Mouse (Mus musculus) fibroblast of lung, adult 2 months (primary cell): Measurements from ENCODE around the gene Styx.

Experiments used
- DNase-seq: peaks from one replicate; pipeline ENCODE4 v3.0.0-alpha.2; 2011; ENCODE audit warnings: low read depth

The Styx gene

GRCm38 (mm10) chr14:45438931-45439275 lies 88.0 kb downstream of the Styx start:
- no peak for DNase-seq

DNA sequence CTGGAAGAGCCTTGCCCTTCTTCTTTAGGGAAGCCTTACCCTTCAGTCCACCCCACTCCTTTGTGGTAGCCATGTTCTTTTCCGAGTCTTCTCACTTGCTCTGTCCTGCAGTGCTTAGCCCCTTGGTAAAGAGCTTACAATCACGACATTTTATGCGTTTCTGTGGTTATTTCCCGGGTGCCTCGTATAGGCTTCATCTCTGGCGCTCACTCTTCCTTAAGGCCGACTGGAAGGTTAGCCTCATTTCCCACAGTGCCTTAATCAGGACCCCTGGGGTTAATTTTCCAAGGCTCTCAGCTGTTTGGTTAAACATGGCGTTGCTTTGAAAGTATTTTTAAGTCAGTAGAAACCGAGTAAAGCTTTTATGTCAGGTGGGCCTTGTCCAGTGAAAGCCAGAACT lies 88.5 kb downstream of the Styx start:
- DNase-seq = no peak

- DNase-seq = no peak
These were observed 90.4 kb downstream of the Styx start for GRCm38 (mm10) chr14:45441291-45441690.

DNA sequence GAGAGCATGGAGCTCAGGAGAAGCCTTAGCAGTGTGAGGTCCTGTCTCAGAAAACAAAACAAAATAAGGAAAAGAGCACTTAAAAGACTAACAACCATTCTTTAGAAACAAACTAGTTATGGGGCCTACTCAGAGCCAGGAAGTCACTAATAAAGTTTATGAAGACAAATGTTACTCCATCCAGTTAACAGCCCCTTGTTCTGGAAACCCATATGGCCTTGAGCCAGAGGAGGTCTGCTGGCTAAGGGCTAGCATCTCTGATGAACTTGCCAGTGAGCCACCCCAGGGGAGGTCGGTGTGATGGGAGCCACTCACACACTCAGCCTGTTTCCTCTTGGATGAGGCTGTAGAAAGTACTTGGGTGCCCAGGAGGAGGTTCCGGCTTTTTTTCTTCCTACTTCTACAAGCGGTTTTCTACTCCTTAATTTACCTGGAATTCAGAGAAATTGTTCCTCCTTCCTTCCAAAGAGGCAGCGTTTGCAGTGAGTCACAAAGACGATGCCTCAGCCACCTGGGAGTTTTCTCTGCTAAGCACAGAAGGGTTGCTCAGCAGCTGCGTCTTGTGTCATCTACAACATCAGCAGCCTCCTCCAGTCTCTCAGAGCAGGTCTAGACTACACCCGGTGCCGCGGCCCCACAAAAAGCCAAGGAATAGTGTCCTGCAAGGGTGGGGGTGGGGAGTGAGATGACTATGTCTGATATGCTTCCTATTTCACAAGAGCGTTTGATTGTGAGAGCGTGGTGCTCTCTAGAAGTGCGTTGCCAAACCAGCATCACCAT lies 92.1 kb downstream of the Styx start:
- peak; percentile 37 for DNase-seq

DNA sequence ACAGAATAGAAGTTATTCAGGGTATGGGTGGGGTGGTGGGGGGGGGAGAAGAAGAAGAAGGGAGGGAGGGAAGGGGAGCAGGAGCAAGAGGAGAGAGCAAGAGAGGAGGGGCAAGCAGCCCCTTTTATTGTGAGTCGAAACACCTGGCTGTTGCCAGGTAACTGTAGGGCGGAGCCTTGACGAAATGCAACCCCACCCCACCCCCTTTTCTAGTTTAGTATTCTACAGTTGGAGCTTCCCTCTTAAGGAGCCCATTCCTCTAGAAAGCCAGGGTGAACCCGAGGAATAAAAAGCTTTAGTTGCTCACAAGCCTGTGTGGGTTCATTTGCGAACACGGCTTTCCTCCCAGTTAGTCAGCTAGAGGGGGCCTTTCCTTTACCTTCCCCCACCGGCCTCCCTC lies 94.0 kb downstream of the Styx start:
- DNase-seq = no peak

- DNase-seq = no peak
These were observed 94.6 kb downstream of the Styx start for GRCm38 (mm10) chr14:45445445-45445844.

DNA sequence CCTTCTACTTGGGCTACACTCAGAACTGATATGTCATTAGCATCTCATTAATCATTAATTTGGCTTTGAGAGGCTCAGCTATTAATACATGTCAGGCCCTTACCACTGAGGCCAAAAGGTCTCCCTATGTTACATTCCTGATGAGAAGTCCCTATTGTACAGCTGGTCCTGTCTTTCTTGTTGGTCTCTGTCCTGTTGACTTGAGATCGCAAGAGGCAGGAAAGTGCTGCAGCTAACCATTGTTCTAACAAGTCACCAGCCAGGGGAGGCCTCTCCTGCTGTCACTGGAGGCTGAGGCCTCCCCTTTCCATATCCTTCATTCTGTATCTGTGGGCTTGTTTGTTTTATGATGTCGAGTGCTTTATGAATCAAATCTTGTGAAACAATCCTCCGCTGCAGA lies 95.9 kb downstream of the Styx start:
- no peak for DNase-seq

DNA sequence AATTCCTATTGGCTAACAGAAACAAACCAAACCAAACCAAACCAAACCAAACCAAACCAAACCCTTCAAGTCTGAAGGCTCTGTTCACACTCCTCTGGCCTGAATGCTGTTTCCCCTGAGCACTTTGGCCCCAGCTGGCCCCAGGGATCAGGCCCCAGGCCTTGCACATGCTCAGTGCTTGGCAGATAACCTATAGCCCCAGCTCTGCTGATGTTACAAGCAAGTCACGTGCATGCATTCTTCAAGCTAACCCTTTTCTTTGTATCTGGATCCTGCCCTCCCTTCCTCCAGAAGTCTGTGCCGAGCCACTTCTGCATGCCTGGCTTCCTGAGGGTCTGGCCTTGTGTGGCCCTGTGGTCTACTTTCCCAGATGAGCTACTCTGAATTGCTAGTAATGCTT lies 100.2 kb downstream of the Styx start:
- DNase-seq = no peak

- DNase-seq = no peak
These were observed 101.3 kb downstream of the Styx start for GRCm38 (mm10) chr14:45452148-45452547.

- DNase-seq = no peak
These were observed 102.1 kb downstream of the Styx start for GRCm38 (mm10) chr14:45452861-45453512.

GRCm38 (mm10) chr14:45453538-45454233 lies 102.8 kb downstream of the Styx start:
- DNase-seq = no peak

DNA sequence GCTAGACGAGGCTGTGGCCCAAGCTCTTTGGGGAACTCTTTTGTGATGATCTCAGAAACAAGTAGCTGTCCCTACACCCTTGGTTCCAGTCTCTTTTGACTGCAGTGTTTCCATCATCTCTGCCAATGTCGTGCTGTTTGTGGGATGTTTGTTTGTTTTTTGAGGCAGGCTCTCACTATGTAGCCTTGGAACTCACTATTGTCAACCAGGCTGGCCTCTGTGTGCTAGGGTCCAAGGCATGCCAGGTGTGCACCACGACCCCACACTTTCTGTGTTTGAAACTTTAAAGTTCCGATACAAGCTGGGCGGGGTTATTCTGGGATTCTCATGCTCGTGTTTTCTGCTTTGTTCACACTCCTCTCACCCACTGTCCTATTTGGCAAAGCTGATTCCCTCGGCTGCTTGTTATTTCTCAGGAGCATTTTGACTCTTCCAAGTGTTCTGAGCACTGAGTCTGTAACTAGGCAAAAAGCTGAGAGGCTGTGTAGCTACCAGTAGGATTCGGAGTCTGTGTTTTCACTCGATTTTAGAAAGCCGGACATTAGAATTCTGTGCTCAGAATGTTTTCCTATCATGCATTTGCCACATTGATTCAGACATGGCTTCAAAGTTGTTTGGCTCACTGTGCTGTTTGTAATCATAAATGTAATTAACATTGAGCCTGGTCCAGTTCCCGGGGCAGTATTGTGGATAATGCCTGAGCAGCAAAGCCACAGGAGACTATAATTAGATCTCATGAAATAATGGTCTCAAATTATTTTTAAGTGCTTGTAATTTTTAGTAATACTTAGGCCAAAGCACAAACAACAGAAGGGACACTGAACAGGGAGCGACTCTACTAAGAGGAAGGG lies 105.0 kb downstream of the Styx start:
- no peak for DNase-seq

GRCm38 (mm10) chr14:45456502-45456846 lies 105.6 kb downstream of the Styx start:
- DNase-seq = no peak

DNA sequence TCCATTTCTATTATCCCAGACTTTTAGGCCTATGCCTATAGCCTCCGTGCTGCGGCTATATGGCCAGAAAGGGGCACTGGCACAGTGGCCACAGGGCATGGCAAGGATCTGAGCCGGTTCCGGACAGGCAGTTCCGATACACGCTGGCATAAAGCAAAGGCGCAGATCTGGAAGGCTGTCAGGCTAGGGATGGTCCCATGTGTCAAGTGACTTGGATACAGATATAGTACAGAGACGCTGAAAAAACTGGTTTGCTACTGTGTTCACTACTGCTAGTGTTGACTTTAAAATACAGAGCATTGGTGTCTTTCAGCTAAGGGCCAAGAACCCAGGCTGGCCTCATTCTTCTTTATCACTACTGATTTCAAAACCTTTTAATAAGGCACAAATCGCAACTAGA lies 106.1 kb downstream of the Styx start:
- no peak for DNase-seq

DNA sequence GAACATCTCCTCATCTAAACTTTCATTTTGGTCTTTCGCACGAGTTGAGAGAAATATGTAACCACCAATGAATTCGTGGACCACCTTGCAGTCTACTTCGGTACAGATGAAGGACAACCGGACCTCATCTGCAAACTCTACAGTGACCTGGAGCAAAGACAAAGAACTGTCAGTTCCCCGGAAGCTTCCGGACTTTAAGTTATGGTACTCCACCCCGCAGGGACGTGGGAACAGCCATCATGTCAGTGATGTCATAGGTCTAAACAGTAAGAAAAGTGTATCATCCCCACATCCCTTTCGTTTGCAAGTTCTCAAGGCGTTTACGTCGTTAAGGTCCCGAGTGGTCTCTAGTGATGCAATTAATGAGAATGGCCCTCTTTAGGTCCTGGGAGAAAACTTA lies 109.0 kb downstream of the Styx start:
- no peak for DNase-seq

DNA sequence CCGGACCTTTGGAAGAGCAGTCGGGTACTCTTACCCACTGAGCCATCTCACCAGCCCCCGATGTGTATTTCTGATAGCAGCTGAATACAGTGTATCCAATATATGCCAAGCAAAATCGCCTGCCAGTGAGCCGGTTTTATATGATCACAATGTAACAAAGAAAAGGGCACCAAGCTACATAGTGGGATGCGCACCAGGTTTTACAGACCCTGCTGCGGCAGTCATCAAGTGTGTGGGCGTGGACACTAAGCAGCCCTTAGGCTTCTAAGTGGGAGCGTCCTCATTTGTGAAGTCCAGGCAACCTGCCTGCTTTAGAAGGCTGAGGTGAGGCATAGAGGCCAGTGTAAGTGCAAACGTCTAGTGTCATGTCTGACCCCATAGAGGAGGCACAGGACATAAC lies 109.6 kb downstream of the Styx start:
- no peak for DNase-seq

- DNase-seq = no peak
These were observed 111.1 kb downstream of the Styx start for GRCm38 (mm10) chr14:45461945-45462344.

DNA sequence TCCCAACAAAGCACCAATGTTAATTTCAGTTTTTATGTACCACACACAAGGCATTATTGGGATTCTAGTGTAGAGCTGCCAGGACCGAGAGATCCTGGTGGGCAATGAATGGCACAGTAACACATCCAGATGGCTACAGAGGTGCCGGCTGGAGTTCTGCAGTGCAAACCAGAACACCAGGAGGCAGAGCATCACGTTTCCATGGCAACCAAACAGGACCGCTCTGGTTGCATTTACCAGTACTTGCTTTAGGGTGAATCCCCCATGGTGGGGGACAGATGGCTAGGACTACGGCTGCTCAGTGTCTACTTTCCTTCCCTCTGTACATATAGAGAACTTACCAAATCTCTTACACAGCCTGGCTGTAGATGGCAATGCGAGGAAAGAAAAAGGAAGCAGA lies 111.5 kb downstream of the Styx start:
- DNase-seq = no peak

- DNase-seq = no peak
These were observed 112.1 kb downstream of the Styx start for GRCm38 (mm10) chr14:45462875-45463475.

- no peak for DNase-seq
These were observed 112.7 kb downstream of the Styx start for GRCm38 (mm10) chr14:45463599-45463998.

- DNase-seq = no peak
These were observed 113.4 kb downstream of the Styx start for GRCm38 (mm10) chr14:45464036-45465035.
